Mouse (Mus musculus): Measurements from ENCODE around the gene Efcc1.

DNA sequence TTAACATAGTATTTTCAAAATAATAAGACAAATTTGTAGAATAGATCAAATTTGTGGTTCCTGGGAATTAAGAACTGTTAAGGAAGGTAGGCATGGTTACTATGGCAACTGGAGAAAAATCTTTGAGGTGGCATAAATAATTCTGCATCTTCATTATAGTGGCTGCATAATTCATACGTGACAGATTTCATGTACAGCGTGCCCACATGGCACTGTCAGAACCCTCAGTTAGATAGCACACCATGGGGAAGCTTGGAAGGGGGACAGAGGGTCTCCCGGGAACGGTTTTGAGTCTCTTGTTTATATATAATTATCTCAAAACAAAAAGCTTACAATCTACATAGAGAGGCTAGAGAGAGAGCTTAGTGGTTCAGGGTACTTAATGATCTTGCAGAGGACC lies 34.1 kb upstream of the Efcc1 start:
- TF ChIP-seq POLR2AphosphoS5 (IDR thresholded peaks at IDR 0.05; ENCODE audit: insufficient replicate concordance, low read depth, low read length) (no peak), CTCF (IDR thresholded peaks at IDR 0.05; ENCODE audit: low read depth, low read length) (no peak), GATA1 (IDR thresholded peaks at IDR 0.05; ENCODE audit: borderline replicate concordance, low read length) (no peak), TAL1 (conservative IDR thresholded peaks at IDR 0.05; ENCODE audit: low read depth, low read length) (no peak)
